ENCODE assay signal across 29 mouse cellular contexts in genomic region chr4:150866494-150866893, GRCm38 (mm10). TPM values are rescaled to one million over a fixed set of nuclear protein-coding genes. Genes with fewer than 3 reads are reported as not detected.
DNase-seq lines count a peak whose midpoint lies in the region; ATAC-seq and TF ChIP-seq lines count a peak whose summit lies in the region.
"Had no signal": no experiment of that assay in that cellular context is flagged by ENCODE, and none has a peak within 500 bp of the region (broad histone marks: within the 10 kb centered on the region; RNA-seq: fewer than 3 reads in every experiment).

No protein-coding gene starts in this region.

- no peak overlapping the region for H3K27ac ChIP-seq in kidney, postnatal 0 days
- H3K27ac ChIP-seq in liver, adult 2 months (replicated peaks; ENCODE audit: insufficient read depth, low read depth, low read length): no peak overlapping the region
- H3K27ac ChIP-seq in liver, embryonic 11.5 days (ENCODE audit: low read depth, low read length): no peak overlapping the region
- H3K27ac ChIP-seq: embryonic facial prominence, embryonic 13.5 days; embryonic facial prominence, embryonic 15.5 days; forebrain, embryonic 10.5 days; forebrain, embryonic 12.5 days had no signal

- TF ChIP-seq CTCF in kidney, postnatal 0 days (IDR thresholded peaks at IDR 0.05; ENCODE audit: low read depth): no peak
- TF ChIP-seq CTCF in liver, adult 2 months (IDR thresholded peaks at IDR 0.05; ENCODE audit: low read depth, low read length): peak; percentile 15; the same call in 1 of the 2 replicates

- no peaks in the 10 kb centered on the region for H3K27me3 ChIP-seq in kidney, postnatal 0 days (ENCODE audit: insufficient read depth, low read length)
- no peaks in the 10 kb centered on the region for H3K27me3 ChIP-seq in liver, adult 2 months (ENCODE audit: control insufficient read depth, insufficient read depth, low read length)
- H3K27me3 ChIP-seq in liver, embryonic 11.5 days (replicated peaks; ENCODE audit: control insufficient read depth, insufficient read depth, low read length): no peaks in the 10 kb centered on the region
- H3K27me3 ChIP-seq: CH12.LX; embryonic facial prominence, embryonic 13.5 days; embryonic facial prominence, embryonic 15.5 days; forebrain, embryonic 12.5 days; Patski had no signal

- no peak overlapping the region for H3K9ac ChIP-seq in kidney, postnatal 0 days (ENCODE audit: low read depth, low read length)
- H3K9ac ChIP-seq in liver, adult 2 months (ENCODE audit: low read depth, low read length): peak overlapping the region; percentile 2; the same call in 1 of the 2 replicates
- no peak overlapping the region for H3K9ac ChIP-seq in liver, embryonic 11.5 days (ENCODE audit: low read depth, low read length)
- H3K9ac ChIP-seq: embryonic facial prominence, embryonic 13.5 days; embryonic facial prominence, embryonic 15.5 days; forebrain, embryonic 12.5 days had no signal

- no peaks in the 10 kb centered on the region for H3K79me2 ChIP-seq in liver, adult 2 months (ENCODE audit: control insufficient read depth, insufficient read depth, low read length)

- no peak overlapping the region for H3K4me3 ChIP-seq in kidney, postnatal 0 days (replicated peaks; ENCODE audit: low read depth, low read length)
- H3K4me3 ChIP-seq in liver, adult 2 months (ENCODE audit: insufficient read depth, low read depth, low read length): no peak overlapping the region
- H3K4me3 ChIP-seq in liver, embryonic 11.5 days (ENCODE audit: low read depth, low read length): no peak overlapping the region
- H3K4me3 ChIP-seq: embryonic facial prominence, embryonic 13.5 days; embryonic facial prominence, embryonic 15.5 days; erythroblast, embryonic 14.5 days; forebrain, embryonic 10.5 days; forebrain, embryonic 12.5 days had no signal

- H3K9me3 ChIP-seq in kidney, postnatal 0 days (replicated peaks; ENCODE audit: low read length): no peaks in the 10 kb centered on the region
- no peaks in the 10 kb centered on the region for H3K9me3 ChIP-seq in liver, embryonic 11.5 days (ENCODE audit: control insufficient read depth, low read length)
- H3K9me3 ChIP-seq: embryonic facial prominence, embryonic 13.5 days; embryonic facial prominence, embryonic 15.5 days; forebrain, embryonic 10.5 days; forebrain, embryonic 12.5 days; G1E had no signal

- DNase-seq in frontal cortex, postnatal 25 days (ENCODE audit: low spot score in 2 of 2): no peak
- no peak for DNase-seq in kidney, postnatal 0 days (ENCODE audit: low spot score)
- no peak for DNase-seq in kidney, adult 11 months
- DNase-seq in liver, adult 2 months (ENCODE audit: extremely low read depth, low read depth, low spot score): peak; percentile 71
- DNase-seq in liver, embryonic 11.5 days (ENCODE audit: low spot score): no peak
- DNase-seq: adrenal gland, adult 2 months; adrenal gland, postnatal 10 days; adrenal gland, postnatal 25 days; B cell, adult 2 months; cerebellum, adult 11 months; cerebellum, adult 18-20 months; cerebellum, adult 8-10 months; cerebellum, adult 9-11 months; cerebellum, postnatal 14 days; cerebellum, postnatal 36 days; embryo, embryonic 11 days had no signal

- peaks cover 20% of the 10 kb centered on the region; the same call in 1 of the 2 replicates for H3K4me1 ChIP-seq in kidney, postnatal 0 days (replicated peaks; ENCODE audit: insufficient read depth, low read length)
- H3K4me1 ChIP-seq in liver, adult 2 months (ENCODE audit: control insufficient read depth, insufficient read depth, low read length): peaks cover 7% of the 10 kb centered on the region
- peaks cover 3% of the 10 kb centered on the region; the same call in 1 of the 2 replicates for H3K4me1 ChIP-seq in liver, embryonic 11.5 days (replicated peaks; ENCODE audit: control insufficient read depth, insufficient read depth, low read length)

- no peak overlapping the region for H3K4me2 ChIP-seq in kidney, postnatal 0 days (ENCODE audit: low read length)
- H3K4me2 ChIP-seq in liver, embryonic 11.5 days: no peak overlapping the region
- H3K4me2 ChIP-seq: embryonic facial prominence, embryonic 13.5 days; embryonic facial prominence, embryonic 15.5 days; forebrain, embryonic 12.5 days had no signal

- WGBS in kidney, postnatal 0 days: 87% methylated on average over 10 of the region's 12 CpGs
- WGBS in liver, adult 2 months: 61% methylated on average over 12 of the region's 12 CpGs
- WGBS in liver, embryonic 11.5 days: 86% methylated on average over 12 of the region's 12 CpGs

- TF ChIP-seq POLR2A in liver, adult 2 months (IDR thresholded peaks at IDR 0.05; ENCODE audit: extremely low read depth, insufficient read depth, low read length): 0 out of 2 replicates have a peak, but pooled peaks have one; percentile 13

- H3K36me3 ChIP-seq in kidney, postnatal 0 days (ENCODE audit: insufficient read depth, low read length): peaks cover 30% of the 10 kb centered on the region; the same call in 1 of the 2 replicates
- peaks cover 61% of the 10 kb centered on the region for H3K36me3 ChIP-seq in liver, adult 2 months (ENCODE audit: control insufficient read depth, insufficient read depth, low read length)
- peaks cover 6% of the 10 kb centered on the region for H3K36me3 ChIP-seq in liver, embryonic 11.5 days (ENCODE audit: control insufficient read depth, insufficient read depth, low read length)
- H3K36me3 ChIP-seq: G1E had no signal

- peak; percentile 64; the same call in 1 of the 2 replicates for ATAC-seq in frontal cortex, adult (ENCODE audit: low TSS enrichment)
- ATAC-seq in kidney, postnatal 0 days (replicated peaks; ENCODE audit: low FRiP score, low read depth): 0 out of 2 replicates have a peak, but pooled peaks have one; percentile 11
- ATAC-seq in liver, embryonic 11.5 days (replicated peaks; ENCODE audit: low FRiP score): no peak
- ATAC-seq: CD4-positive, CD25-positive, alpha-beta regulatory T cell, adult 4 months; forebrain, embryonic 14.5 days; forebrain, embryonic 16.5 days; Patski had no signal

RNA-seq across cellular contexts. Expression of gene Errfi1, which starts 12.8 kb away (rescaled TPM):
- polyA plus RNA-seq in kidney, postnatal 0 days (2015; fragmentation: Nextera tagmentation; extraction: Ambion mirVana): 34.1 and 35.5 TPM in 2 replicates
- 589 and 661 TPM in 2 replicates for total RNA-seq in liver, adult 2 months (2014; rRNA removed)
- 259 and 295 TPM in 2 replicates for polyA plus RNA-seq in liver, adult 2 months (2012; rRNA removed)
- polyA plus RNA-seq in liver, embryonic 11.5 days (2014; fragmentation: Nextera tagmentation; extraction: Ambion mirVana): 26.2 and 27.7 TPM in 2 replicates
- polyA plus RNA-seq: erythroblast, embryonic 14.5 days; G1E had no signal

RNA-seq across cellular contexts. Expression of gene Park7, which starts 47.7 kb away (rescaled TPM):
- polyA plus RNA-seq in kidney, postnatal 0 days (2015; fragmentation: Nextera tagmentation; extraction: Ambion mirVana): 419 and 424 TPM in 2 replicates
- total RNA-seq in liver, adult 2 months (2014; rRNA removed): 281 and 324 TPM in 2 replicates
- 148 and 191 TPM in 2 replicates for polyA plus RNA-seq in liver, adult 2 months (2012; rRNA removed)
- 526 and 535 TPM in 2 replicates for polyA plus RNA-seq in liver, embryonic 11.5 days (2014; fragmentation: Nextera tagmentation; extraction: Ambion mirVana)

RNA-seq across cellular contexts. Expression of gene Tnfrsf9, which starts 47.9 kb away (rescaled TPM):
- polyA plus RNA-seq in kidney, postnatal 0 days (2015; fragmentation: Nextera tagmentation; extraction: Ambion mirVana): 0.13 TPM in 2 replicates
- 0.07 and 0.09 TPM in 2 replicates for total RNA-seq in liver, adult 2 months (2014; rRNA removed)
- polyA plus RNA-seq in liver, adult 2 months (2012; rRNA removed): 0.05 and 0.15 TPM in 2 replicates
- 0.21 and 0.26 TPM in 2 replicates for polyA plus RNA-seq in liver, embryonic 11.5 days (2014; fragmentation: Nextera tagmentation; extraction: Ambion mirVana)
- total RNA-seq: common myeloid progenitor, adult 5-6 weeks had no signal
- polyA plus RNA-seq: adrenal gland, adult 2 months; erythroblast, embryonic 14.5 days had no signal
